Mouse (Mus musculus) gonadal fat pad, adult 2 months (tissue): ENCODE measurements around the gene Stx4a. TPM values are rescaled to one million over a fixed set of nuclear protein-coding genes. Genes with fewer than 3 reads are reported as not detected.
"Not testable (repeated sequence)": the region's sequence is repeated elsewhere in the genome, so short reads cannot be mapped to it uniquely, and the experiment has no call there.

Source experiments
- DNase-seq: peaks from one replicate; pipeline ENCODE4 v3.0.0-alpha.2; 2012; ENCODE audit warnings: low read depth
- polyA plus RNA-seq: library from polyadenylated mRNA; depleted of rRNA; stranded (reverse); fragments of >200 nt; gene quantifications from 2 replicates; pipeline ENCODE4 v1.2.3, GENCODE M21; 2012

The Stx4a gene
- polyA plus RNA-seq, 1 experiment, result 76.2 TPM

DNA sequence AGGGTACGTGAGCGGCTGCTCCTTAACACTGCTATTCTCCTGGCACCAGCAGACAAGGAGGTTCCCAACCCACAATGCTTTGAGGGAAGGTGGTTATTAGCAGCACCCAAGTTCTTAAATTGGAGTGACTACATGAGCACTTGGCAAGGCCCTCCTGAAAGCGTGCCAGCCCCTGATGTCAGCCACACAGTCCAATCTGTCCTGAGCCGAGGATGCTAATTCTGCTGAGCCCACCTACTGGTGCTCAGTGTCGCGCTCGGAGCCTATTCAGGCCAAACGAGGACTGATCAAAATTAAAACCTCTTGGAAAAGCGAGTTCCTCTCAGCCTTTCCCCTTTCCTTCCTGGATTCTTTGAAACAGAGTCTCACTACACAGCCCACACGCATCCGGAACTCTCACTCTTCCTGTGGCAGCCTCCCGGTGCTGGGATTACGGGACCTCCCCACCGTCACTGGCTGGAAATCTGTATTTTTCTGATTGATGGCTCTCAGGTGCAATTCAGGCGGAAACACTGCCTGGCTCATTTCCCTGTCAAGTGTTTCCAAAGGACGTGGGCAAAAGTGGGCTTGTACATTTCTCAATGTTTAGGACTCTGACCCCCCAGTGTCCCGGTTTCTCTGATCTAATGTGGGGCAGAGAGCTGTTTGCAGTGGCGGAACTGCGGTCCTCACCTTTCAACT lies 9.7 kb upstream of the Stx4a start:
- peak; percentile 85 for DNase-seq

DNA sequence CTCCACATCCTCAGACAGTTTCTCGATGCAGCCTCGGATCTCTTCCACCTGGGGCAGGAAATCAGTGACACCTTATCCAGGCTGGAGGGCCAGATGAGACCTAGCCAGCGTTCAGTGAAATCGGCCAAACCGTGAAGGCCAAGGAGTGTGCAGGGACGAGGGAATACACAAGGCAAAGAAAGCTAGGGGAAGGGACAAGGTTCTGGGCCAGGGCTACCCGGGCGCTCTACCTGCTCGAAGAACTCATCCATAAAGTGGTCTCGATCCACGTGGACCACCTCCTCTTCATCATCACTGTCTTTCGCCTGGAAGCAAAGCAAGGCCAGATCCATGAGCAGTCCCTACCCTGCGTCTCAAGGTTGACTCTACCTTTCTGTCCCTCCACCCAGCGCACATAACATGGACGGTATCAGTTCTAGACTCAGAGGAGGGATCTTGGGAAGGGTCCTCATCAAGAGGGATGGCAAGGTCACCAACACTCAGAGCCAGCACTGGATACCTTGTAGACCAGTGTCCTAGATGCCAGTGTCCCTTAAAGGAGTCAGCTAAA lies 8.9 kb upstream of the Stx4a start:
- no peak for DNase-seq

GRCm38 (mm10) chr7:127815954-127816821 lies 7.9 kb upstream of the Stx4a start:
- DNase-seq, result peak; percentile 81

- DNase-seq, result no peak
These were observed 7.0 kb upstream of the Stx4a start for GRCm38 (mm10) chr7:127817053-127817452.

DNA sequence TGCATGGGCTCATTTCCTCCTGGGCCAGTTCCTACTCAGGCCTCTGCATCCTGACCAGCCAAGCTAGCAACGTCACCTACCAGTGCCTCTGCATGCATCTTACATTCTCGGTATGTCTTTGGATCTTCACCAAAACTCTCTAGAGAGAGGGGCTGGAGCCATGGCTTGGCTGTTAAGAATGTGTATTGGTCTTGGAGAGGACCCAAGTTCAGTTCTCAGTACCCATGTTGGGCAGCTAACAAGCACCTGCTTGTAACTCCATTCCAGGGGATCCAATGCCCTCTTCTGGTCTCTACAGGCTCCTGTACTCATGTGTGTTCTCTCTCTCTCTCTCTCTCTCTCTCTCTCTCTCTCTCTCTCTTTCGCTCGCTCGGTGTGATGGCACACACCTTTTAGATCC lies 6.3 kb upstream of the Stx4a start:
- no peak for DNase-seq

DNA sequence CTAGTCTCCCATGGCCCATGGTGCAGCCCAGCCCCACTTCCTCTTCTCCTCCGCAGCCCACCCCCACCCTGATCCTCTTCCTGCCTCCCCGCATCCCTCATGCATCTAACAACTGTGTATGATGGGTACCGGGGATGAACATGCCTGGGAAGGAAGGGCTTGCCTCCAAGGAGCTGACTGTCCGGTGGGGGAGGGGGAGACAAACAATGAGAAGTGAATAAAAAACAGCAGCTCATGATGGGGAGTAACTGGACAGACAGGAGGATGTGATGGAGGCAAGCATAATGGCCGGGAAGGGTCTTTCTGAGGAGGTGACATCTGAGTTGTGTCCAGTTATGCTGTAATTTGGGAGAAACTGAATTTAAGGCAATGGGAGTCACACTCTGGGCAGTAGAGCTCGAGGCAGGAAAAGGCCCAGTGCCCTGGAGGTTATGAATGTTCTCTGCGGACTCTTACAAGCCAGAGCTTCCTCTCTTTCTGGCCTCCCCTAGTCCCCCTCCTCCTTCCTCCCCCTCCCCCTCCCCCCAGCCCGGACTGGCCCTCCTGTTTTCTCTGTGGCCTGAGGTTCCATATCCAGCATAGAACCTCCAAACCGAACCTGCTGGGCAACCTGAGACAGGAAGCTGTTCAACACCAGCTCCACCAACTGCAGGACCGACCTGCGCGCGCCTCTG lies 3.1 kb upstream of the Stx4a start:
- no peak for DNase-seq

DNA sequence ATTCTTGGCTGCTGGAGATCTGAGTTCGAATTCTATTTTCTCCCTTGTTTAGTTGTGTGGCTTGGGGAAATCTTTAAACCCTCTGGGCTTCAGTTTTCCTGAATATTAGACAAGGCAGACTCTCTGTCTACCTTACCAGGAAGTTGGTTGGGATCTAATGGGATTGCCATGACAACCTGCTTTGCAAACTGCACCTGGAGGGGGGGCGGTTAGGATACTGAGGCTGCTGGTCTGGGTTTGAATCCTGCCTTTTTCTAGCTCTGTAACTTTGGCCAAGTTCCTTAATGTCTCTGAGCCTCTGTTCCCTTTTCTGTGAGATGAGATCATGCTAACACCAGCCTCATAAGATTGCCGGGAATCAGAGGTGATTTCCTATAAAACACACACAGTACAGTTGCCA lies 1.6 kb upstream of the Stx4a start:
- DNase-seq, result no peak

GRCm38 (mm10) chr7:127823236-127824171 lies 590 bp upstream of the Stx4a start:
- DNase-seq, result no peak

DNA sequence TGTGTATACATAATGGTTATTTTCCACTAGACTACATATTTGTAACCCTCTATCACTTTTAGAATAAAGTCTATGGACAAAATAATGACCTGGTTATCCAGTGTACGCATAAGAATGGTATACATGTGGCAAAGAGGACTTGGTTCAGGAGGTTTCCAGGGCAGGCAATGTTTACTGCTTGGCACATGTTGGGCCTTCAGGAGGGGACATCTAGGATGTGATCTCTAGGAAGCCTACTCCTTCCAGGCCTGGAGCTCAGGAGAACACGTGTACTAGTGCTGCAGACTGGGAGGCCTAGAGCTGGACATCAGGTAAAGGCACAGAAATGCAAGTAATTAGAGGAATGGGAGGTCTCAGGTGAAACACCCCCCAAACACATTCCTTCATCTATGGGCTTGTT lies 11.5 kb downstream of the Stx4a start:
- DNase-seq, result no peak

DNA sequence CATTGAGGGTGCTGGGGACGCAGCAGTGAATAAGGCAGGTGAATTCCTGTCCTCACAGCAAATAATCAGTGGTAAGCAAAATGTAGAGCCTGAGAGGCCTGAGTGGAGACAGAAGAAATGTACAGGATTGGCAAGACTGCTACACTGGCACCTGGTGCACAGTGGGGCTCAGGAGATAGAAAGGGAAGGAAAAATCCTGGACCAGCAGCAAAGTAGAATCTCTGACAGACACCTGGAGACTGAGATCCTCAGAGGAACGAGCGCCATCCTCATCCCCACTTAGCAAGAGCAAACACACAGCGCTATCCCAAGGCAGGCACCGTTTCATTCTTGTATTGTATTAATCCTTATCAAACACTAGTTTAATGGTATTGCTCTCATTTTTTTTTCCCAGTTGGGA lies 13.4 kb downstream of the Stx4a start:
- no peak for DNase-seq

DNA sequence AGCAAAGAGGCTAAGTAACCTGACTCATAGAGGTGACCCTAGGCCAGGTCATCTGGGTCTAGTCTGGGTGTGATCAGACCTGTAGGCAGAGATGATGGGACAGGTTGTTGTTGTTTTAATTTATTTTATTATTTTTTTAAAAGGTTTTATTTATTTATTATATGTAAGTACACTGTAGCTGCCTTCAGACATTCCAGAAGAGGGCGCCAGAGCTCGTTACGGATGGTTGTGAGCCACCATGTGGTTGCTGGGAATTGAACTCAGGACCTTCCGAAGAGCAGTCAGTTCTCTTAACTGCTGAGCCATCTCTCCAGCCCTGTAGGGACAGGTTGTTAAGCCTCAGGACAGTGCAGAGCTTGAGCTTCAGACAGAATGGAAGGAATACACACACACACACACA lies 13.8 kb downstream of the Stx4a start:
- DNase-seq, result not testable (repeated sequence)

GRCm38 (mm10) chr7:127840031-127840430 lies 15.9 kb downstream of the Stx4a start:
- not testable (repeated sequence) for DNase-seq

DNA sequence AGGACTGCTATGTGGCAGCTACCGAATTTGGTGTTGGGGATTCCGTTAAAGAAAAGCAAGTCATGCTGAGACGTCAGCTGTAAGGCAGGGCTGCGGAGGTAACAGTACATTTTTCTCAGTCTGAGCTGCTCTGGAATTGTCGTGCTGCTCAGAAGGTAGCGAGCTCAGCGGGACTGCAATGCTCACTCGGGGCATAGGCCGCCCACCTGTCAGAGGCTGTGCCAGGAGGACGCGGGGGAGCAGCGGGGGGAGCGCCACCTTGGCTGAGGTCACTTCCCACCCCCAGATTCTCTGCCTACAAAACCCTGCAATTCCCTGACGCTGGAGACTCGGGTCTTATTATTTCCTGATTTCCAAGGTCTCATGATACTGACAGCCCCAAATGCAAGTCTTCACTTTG lies 16.8 kb downstream of the Stx4a start:
- DNase-seq, result no peak

DNA sequence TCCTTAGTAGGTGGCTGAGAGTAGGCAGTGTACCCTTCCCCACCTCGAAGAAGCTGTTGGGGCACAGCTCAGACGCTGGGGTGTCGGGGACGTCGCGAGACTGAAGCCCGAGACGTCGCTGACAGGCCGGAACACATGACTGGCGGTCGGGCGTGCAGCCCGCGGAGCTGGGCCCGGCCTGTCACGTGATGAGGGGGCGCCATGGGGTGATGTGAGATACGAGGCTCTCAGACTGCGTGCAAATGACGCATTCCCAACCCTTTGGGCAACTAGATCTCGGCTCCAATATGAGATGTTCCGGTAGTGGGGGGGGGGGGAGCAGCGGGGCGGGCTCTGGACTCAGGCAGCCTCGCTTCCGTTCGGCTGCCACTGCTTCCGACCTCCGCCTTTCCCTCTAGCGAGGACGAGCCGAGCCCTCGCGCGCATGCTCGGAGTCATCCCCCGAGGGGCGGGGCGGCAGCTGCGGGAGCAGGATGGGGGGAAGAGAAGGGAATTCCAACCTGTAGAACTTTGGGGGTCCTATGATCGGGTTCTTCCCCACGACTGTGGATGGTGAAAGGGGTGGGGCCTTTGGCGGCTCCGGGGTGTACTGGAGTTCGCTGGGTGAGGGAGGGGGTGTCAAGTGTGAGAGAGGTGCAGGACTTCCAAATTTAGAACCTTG lies 17.4 kb downstream of the Stx4a start:
- DNase-seq, result peak; percentile 46

DNA sequence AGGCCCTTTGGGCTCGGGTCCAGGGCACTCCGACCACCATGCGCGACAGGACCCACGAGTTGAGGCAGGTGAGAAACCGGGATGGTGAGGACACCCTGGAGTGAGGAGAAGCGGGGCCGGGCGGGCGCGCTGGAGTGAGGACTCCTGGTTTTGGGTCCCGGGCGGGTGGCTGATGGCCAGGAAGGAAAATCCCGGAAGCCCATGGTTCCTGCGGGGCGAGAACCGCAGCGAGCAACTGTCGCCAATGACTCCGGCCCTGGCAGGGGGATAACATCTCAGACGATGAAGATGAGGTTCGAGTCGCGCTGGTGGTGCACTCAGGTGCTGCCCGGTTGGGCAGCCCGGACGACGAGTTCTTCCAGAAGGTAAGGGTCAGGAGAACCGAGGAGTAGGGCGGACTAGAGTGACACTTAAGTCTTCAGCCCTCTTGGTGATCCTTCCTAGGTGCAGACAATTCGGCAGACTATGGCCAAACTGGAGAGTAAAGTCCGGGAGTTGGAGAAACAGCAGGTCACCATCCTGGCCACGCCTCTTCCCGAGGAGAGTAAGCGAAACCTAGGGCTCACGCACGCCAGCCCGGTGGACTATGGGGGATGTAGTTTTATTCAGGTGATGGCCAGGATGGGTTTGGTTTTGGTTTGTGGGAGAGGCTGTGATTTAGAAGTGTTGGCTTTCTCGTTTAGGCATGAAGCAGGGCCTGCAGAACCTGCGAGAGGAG lies 18.1 kb downstream of the Stx4a start:
- peak; percentile 44 for DNase-seq

- DNase-seq, result no peak
These were observed 26.1 kb downstream of the Stx4a start for GRCm38 (mm10) chr7:127849973-127850875.

DNA sequence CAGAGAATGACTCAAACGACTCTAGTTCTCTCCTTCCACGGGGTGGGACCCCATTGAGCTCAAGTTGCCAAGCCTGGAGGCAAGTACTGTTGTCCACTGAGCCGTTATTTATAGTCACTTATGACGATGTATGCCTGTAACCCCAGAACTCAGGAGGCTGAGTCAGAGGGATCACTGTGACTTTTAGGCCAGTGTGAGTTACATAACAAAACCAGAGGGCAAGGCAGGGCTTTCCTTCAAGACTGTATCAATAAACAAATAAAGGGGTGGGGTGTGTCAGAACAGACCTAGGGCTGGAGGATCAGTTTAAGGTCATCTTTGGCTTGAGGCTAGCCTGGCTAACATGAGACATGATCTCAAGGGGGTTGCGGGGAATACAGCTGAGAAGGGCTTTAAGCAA lies 26.8 kb downstream of the Stx4a start:
- DNase-seq, result no peak

GRCm38 (mm10) chr7:127858258-127858657 lies 34.2 kb downstream of the Stx4a start:
- DNase-seq, result no peak

DNA sequence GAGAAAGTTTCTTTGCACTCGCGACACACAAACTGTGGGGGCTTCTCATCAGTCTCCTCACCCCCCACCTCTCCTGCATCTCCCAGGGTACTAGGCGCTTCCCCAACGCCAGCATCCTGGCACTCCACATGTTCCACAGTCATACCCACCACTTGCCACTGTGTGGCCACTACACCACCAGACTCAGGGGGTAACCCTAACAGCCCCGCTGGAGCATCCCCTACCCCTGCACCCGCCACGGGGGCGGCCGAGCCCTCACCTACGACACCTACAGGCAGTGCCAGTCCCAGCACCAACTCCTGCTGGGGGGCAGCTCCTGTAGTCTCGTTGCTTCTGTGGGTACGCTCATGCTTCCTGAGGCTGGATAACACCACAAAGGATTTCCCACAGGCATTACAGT lies 42.3 kb downstream of the Stx4a start:
- no peak for DNase-seq
